Mouse (Mus musculus) cerebellum, postnatal 10 days (tissue): ENCODE measurements at regions not wholly inside any gene's neighbourhood (a gene's known extent, or its start where the extent isn't known, plus 50 kb on each side); places are given as distances from the start of the nearest gene placed in this dataset.
A peak's percentile ranks its signal among the peaks of the same experiment; 100 is the strongest.

Experiments
- DNase-seq, 2 experiments: peaks; one replicate each; pipeline ENCODE4 v3.0.0; 2021; ENCODE audit warnings: mixed read lengths in 2 of 2

- no peak for DNase-seq
These were observed 517.6 kb downstream of the Kcnj2 start for GRCm38 (mm10) chr11:111583606-111584005.

GRCm38 (mm10) chr11:111599456-111599855, 533.5 kb downstream of the Kcnj2 start:
- no peak for DNase-seq

GRCm38 (mm10) chr11:111605146-111605545, 539.2 kb downstream of the Kcnj2 start:
- peak; percentile 60 to 63 for DNase-seq

- peak; percentile 28 to 47 for DNase-seq
These were observed 544.6 kb downstream of the Kcnj2 start for GRCm38 (mm10) chr11:111610522-111611015.

GRCm38 (mm10) chr11:111643603-111644002, 577.6 kb downstream of the Kcnj2 start:
- no peak for DNase-seq

- DNase-seq, result peak; percentile 60 to 64
These were observed 586.9 kb downstream of the Kcnj2 start for GRCm38 (mm10) chr11:111652882-111653281.

GRCm38 (mm10) chr11:111657778-111658177, 591.8 kb downstream of the Kcnj2 start:
- no peak for DNase-seq

- DNase-seq, result peak; percentile 5 to 7
These were observed 592.7 kb downstream of the Kcnj2 start for GRCm38 (mm10) chr11:111658362-111659309.

GRCm38 (mm10) chr11:111663269-111663668, 597.3 kb downstream of the Kcnj2 start:
- no peak for DNase-seq

- DNase-seq, result no peak
These were observed 600.4 kb downstream of the Kcnj2 start for GRCm38 (mm10) chr11:111666336-111666735.

GRCm38 (mm10) chr11:111671865-111672264, 605.9 kb downstream of the Kcnj2 start:
- DNase-seq, result no peak

- no peak for DNase-seq
These were observed 609.7 kb downstream of the Kcnj2 start for GRCm38 (mm10) chr11:111675673-111676072.

GRCm38 (mm10) chr11:111682341-111682740, 616.4 kb downstream of the Kcnj2 start:
- DNase-seq, result no peak

- DNase-seq, result no peak
These were observed 617.9 kb downstream of the Kcnj2 start for GRCm38 (mm10) chr11:111683909-111684308.

- DNase-seq, result no peak
These were observed 621.8 kb downstream of the Kcnj2 start for GRCm38 (mm10) chr11:111687769-111688168.

GRCm38 (mm10) chr11:111688186-111688860, 622.4 kb downstream of the Kcnj2 start:
- DNase-seq, result no peak

GRCm38 (mm10) chr11:111689899-111690298, 623.9 kb downstream of the Kcnj2 start:
- DNase-seq, result no peak

- DNase-seq, result no peak
These were observed 625.5 kb downstream of the Kcnj2 start for GRCm38 (mm10) chr11:111691512-111691911.

- no peak for DNase-seq
These were observed 630.7 kb downstream of the Kcnj2 start for GRCm38 (mm10) chr11:111696668-111697067.

GRCm38 (mm10) chr11:111699862-111700261, 633.9 kb downstream of the Kcnj2 start:
- peak in 1 of 2 experiments; percentile 13 for DNase-seq

- no peak for DNase-seq
These were observed 640.9 kb downstream of the Kcnj2 start for GRCm38 (mm10) chr11:111706882-111707281.

- DNase-seq, result no peak
These were observed 649.4 kb downstream of the Kcnj2 start for GRCm38 (mm10) chr11:111715401-111715800.

- DNase-seq, result no peak
These were observed 656.3 kb downstream of the Kcnj2 start for GRCm38 (mm10) chr11:111722276-111722675.

GRCm38 (mm10) chr11:111728148-111728547, 662.2 kb downstream of the Kcnj2 start:
- DNase-seq, result no peak
